Mouse (Mus musculus): Measurements from ENCODE around the gene Etnk1.
A peak's percentile ranks its signal among the peaks of the same experiment; 100 is the strongest.

Gene Etnk1

DNA sequence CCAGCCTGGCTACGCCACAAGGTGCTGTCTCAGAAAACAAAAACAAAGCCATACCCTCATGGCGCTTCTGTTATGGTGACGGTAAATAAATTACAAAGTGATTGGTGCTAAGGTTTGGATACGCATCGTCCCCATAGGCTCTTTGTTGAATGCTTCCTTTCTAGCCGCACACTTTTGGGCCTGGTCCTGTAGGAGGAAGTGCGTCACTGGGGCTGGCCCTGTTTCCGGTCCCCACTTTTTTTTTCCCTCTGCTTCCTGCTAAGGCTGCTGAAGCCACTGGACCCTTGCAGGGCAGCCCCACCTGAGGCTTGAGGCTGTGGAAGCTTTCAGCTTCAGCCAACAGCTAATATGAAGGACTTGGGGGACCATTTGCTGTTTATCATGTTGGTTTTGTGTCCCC is 54.2 kb downstream of the Etnk1 start:
- no peak for DNase-seq

DNA sequence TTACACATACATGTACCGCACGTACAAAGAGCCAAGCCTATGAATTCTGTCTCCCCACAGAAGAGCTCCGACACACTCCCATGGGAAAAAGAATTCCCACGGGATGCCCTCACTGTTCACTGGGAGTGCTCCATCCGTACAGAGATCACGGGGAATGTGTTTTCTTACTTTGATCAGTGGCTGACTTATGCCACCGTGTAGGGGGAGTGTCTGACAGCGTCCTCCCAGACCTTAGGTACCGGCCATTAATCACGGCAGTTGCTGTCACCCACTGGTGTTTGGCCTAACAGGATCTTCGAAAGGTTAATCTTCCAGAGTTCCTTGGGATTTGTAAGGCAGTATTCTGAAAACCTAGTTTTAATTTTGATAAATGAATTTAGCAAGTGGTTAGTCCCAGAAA is 57.0 kb downstream of the Etnk1 start:
- no peak for DNase-seq

DNA sequence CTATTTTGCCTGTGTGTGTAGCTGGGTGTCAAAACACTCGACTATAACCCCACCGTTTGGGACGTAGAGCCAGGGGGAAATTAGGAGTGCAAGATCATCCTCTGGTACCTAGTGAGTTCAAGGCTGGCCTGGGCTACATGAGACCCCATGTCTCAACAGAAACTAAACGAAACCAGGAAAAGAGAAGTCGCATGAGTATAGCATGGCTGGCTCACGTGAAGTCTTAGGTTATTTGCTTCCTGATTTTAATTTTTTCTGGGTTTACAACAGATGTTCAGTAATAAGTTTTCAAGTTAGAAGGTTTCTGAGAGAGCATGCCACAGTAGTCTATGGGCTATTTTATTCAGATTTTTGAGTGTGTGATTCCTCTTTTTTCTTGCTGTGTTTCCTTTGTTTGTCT is 57.9 kb downstream of the Etnk1 start:
- no peak for DNase-seq

DNA sequence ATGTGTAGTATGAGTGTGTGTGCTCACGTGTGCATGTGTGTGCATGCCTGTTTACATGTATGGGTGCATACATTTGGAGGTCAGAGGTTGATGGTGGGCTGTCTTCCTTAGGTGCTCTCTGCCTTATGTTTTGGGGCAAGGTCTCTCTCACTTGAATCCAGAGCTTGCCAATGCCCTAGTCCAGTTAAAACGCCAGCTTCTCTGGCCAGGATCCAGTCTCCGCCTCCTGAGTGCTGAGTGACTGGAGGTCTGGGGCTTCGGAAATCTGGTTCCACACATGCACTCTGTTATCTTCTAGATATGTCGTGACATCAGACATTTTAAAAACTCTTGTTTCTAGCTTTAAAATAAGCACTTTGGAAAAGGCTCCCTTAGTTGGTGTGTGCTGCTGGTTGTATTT is 61.7 kb downstream of the Etnk1 start:
- DNase-seq = no peak

DNA sequence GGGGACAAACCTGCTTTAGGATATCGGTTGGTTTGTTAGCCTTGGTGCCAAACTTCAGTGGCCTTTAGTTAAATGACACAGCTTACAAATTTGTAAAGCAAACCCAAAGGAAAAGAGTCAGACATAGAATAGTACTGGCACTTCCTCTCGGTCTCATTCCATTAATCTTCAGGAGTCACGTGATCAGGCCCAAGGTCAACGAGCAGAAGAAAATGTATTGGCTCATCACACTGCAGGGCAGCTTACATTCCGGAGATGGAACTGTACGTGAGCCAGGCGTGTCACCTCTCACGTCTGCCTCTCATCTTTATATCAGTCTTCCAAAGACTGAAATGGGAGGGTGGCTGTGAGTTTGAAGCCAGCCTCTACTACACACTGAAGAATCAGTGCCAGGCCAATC is 62.9 kb downstream of the Etnk1 start:
- DNase-seq = no peak

DNA sequence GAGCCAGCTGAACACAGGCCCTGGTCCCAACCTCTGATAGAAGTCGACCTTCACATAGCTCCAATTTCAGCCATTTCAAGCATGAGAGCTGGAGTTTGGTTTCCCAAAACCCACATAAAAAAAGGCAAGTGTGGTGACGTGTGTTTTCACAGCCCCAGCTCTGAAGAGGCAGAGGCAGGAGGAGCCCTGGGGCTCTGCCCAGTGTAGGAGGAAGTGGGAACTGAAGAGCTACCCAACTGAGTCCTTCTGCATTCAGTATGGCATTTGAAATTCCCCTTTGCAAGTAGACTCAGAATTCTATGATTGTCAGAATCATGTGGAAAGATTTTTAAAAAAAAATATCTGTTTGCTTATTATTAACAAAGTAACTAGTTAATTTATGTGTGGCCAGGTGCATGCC is 63.9 kb downstream of the Etnk1 start:
- no peak for DNase-seq

DNA sequence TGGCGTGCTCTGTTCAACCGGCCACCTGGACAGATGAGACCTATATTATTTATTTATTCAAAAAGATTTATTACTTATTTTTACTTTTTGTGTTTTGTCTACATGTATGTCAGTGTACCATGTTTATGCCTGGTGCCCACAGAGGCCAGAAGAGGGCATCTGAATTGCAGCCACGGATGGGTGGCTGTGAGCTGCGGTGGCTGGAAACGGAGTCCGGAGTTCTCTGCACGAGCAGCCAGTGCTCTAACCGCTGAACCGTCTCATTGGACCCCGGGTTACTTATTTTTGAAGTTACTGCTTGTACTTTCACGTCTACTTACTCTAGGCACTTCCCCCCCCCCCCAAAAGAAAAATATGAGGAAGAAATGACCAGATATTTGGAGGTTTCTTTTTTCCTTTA is 65.7 kb downstream of the Etnk1 start:
- DNase-seq = no peak

DNA sequence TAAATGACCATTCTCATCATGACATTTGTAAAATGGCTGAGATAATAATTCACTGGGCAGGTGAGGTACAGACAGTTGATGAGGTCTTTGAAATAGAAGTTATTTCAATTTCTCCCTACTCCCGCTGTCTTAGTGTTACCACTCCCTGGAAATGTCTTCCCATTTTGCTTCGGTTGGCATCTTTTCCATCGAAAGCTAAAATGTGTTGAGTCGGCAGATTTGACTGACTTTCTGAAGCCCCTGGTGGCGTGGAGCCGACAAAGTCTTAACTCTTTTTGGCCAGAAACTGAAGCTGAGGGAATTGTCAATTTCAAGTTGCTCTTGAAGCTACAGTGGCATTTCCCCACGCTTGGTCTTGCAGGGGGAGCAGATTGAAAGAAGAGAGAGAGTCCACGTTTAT is 67.8 kb downstream of the Etnk1 start:
- no peak for DNase-seq

DNA sequence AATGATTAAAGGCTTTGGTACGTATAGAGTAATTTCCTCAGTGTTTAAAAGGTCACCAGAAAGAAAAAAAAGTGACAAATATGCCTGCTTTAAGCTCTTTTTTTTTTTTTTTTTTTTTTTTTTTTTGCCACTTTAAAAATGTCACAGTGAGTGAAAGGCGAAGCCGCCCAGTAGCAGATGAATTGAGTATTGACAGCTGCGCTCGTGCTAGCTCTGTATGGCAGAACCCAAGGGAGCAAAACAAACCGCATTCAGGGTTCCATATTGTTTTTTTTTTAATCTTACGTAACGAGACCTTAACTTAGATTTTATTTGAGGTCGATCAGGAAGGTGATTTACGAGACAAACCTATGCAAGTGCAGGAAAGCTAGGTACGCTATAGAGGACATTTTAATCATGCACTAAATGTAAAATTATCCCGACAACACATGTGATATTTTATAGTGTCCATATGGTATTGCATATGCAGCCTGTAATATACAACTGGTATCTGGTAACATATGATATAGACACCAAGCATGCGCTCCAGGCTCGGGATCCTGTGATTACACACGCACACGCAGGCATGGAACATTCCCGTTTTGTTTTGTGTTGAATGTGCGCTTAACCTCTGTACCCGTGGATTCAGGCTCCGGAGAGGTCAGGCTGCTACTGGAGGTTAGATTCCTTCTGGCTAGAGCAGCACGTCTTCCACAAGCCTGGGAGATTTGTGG is 72.5 kb downstream of the Etnk1 start:
- no peak for DNase-seq

DNA sequence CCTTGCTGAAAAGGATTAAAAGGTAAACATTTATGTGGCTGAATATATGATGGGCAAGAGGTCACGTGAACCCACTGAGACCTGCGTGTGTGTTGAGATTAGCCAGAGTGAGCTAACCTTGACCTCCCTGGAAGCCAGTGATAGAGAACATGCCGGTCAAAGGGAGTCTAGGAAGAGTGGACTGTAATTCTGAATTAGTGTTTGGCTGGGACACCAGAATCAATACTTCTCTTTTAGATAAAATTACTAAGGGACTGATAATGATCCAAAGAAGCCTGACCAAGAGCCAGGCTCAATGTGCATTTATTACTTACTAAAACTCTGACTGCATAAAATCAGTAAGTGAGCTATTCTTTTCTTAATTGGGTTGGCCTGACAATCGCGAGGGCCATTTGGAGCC is 76.2 kb downstream of the Etnk1 start:
- no peak for DNase-seq

DNA sequence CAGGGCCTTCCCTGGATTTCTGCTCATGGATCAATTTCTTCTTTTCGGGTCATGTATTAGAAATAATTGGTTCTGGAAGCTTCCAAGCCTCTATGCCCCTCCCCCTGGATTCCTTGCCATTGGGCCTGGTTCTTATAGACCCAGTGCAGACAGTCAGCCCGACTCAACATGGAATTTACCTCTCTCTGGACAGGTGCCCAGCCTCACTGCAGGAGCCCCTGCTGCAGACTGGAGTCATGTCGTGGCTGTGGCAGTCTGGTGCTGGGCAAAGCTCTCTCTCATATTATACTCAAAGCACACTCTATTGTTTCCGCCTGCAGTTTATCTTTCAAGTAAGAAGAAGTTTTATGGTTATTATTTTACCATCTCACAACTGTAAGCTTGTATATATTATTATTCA is 90.9 kb downstream of the Etnk1 start:
- peak; percentile 62 to 78 for DNase-seq

DNA sequence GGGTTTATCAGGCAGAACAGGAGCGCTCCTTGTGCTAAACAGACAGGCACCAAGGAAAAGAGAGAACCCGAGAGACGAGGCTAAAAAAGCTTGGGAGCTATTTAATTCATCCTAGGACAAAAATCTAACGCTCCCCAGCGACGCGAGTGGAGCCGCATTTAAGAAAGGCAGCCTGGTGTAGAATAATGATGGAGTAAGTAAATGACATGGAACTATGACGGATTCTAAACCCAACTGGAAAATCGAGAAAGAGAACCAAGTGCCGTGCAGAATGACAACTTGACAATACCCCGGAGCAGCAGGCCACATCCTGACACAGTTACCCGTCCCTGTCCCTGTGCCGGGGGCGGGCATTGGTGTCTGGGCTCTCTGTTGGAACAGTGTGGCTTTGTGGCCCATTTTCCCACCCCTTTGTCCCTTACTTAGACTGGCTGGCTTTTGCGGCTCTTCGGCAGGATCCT is 92.2 kb downstream of the Etnk1 start:
- DNase-seq = peak; percentile 33 to 48

DNA sequence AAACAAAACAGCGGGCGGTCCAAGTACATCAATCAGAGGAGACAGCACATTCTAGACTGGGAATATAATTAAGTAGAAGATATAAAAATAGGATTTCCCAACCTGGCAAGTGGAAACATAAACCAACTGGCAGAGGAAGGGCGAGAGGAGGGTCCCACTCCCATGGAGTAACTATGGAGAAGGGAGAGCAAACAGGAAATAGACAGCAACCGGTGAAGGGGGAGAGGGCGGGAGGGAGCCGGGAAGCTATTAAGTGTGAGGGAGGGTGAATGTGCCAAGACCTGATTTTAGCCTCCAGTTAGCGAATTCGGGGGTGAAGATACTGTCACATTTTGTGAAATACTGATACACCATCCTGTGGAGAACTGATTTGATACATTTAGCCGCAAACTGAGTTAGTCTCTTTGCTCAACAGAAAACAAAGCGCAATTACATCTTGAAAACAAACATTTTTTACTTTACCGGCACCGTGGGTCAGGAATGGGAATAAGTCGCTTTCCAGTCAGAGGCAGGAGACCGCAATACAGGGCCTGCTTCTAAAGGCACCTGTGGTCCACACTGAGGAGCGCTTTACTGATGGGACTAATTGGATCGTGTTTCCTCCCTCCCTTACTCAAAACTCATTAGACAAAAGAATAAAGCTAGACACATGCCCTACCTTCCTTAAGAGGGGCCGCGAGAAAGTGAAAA is 93.0 kb downstream of the Etnk1 start:
- DNase-seq = peak in 1 of 2 experiments; percentile 10

DNA sequence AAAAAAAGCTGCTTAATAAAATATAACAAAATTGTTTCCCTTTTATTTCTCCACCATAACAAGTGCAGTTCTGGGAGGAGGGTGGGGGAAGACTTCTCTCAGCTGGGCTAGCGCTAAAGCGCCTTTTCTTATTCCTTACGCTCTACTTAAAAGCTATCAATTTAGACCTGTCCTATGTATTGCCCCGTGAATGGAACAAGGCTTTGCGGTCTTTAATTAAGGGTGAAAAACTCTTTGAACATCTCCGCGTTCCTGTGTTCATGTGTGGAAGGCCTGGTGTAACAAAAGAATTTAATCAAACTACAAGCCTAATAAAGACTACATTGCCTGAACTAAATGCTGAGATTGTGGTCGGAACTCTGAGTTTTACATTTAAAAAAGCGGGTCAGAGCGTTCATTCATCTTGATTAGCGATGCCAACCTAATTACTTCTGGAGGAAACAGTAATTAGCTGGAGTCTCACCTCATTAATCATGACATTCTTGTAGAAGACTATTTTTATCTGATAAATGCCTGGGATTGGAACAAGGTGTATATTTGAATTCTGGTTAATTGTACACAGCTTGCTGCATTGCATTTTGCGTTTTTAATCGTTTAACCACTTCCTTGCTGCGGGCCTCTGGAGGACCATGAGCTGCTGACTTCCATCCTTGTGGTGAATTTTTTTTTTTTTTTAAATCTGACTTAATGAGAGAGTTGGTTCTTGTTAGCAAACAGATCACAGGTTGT is 93.7 kb downstream of the Etnk1 start:
- DNase-seq = no peak

DNA sequence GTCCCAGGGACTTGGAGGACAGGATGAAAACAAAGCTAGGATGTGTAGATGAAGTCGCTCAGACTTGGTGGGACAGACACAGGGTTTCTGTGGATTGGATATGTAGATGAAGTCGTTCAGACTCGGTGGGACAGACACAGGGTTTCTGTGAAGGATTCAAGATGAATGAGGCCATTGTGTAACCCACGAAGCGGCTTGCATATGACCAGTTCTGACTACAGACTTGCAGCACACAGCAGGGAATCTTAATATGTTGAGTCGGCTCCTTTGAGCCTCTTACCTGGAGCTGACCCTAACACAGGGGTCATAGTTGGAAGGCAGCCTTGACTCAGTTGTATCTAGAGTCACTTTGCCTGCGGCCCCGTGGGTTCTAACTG is 94.3 kb downstream of the Etnk1 start:
- DNase-seq = no peak

DNA sequence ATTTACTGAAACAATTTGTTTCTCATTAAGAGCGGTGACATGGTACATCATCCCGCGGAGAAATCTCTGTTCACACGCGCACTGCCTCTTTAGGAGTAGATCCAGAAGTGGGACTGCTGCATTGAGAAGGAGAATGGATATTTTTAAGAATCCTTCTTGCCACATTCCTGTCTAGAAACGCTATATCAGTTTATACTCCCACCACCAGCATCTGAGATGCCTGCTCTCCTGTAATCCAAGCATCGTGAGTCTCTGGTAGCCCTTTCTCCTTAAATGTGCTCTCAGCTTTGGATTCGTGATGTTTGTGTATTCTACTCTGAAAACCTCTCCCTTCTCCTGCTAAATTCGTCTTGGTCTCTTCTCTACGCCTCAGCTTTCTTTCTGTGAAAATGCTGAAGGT is 98.5 kb downstream of the Etnk1 start:
- DNase-seq = no peak

DNA sequence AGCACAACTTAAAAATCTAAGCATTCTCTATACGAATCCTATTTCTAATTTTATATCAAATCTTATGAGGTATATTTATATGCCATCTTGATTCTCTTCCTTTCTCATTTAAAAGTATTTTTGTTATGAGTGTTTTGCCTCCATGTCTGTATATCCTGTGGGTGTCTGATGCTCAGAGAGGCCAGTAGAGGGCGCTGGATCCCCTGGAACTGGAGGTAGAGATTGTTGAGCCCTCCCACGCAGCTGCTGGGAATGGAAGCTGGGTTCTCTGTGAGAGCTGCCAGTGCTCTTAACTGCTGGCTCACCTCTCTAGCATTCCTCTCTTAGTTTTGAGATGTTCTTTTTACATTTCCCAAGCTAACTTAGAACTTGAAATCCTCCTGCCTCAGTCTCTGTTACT is 112.2 kb downstream of the Etnk1 start:
- no peak for DNase-seq
